Mouse (Mus musculus) thymus, postnatal 4 days (tissue): ENCODE measurements around the gene Lrrfip2.

ENCODE experiments used
- DNase-seq: peaks from one replicate; pipeline ENCODE4 v3.0.0; 2021

Lrrfip2 gene

DNA sequence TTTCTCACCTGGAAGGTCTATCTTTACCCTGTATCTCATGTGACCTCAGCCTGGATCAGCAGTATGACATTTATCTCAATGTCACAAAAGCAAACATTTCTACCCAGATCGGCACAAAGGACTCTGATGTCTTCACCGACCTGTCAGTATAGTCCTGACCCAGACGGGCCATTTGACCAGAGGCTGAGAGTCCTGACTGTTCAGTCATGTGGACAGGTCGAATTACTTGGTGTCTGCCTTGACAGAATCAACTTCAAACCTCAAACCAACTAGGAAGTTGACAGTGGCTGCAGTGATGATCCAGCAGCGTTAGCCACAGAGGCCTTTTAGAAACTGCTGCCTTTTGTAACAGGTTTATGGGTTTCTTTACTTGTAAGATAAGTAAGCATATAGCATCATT, 56.7 kb downstream of the Lrrfip2 start:
- DNase-seq: no peak

DNA sequence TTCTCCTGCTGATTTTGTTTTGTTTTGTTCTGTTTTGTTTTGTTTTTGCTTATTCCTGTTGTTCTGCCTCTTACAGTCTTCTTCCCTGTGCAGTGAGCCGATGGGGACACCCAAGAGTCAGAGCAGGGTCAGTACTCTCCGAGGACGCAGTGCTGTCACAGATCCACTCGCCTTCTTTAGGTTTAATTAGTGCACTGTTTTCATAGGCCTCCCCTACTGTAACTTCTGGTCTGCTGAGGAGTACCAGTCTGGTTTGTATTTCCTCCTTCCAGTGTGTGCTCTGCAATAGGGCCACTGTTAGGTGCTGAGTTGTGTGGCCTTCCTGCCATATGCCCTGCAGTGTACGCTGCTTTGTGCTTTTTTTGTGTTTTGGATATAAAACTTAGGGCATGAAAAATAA, 61.6 kb downstream of the Lrrfip2 start:
- DNase-seq: no peak

DNA sequence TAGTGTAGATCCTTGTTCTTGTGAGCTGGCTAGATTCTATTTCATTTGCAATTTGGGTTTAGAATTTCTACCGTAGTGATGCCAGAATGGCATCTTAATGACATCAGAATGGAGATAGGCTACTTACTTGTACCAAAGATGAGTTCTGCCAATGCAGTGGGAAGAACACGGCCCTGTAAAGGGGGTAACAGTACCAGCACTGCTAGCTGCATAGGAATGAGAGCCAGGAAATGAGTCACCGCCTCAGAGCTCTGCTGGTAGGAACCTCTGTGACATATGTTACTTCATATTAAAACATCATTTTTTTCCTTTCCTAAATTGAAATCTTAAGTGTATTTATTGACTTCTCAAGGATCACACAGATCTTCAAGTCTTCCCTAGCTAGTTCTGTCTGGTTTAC, 64.8 kb downstream of the Lrrfip2 start:
- no peak for DNase-seq

DNA sequence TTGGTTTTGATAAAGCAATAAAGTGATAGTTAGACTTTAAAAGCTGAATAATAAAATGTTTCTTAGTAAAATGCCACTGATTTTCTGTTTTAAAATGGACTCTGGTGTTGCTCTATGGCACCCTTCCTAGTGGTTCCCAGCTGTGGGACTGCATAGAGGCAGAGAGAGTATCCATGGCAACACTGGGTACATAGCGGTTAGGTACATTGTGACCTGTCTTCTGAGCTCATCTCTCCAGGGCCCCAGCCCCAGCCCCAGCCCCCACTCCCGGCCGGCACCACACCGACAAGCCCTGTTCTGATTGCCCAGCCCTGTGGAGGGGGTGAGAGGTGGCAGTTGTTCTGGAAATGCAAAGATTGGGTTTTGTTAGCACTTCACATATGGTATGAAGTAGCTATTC, 67.5 kb downstream of the Lrrfip2 start:
- no peak for DNase-seq

DNA sequence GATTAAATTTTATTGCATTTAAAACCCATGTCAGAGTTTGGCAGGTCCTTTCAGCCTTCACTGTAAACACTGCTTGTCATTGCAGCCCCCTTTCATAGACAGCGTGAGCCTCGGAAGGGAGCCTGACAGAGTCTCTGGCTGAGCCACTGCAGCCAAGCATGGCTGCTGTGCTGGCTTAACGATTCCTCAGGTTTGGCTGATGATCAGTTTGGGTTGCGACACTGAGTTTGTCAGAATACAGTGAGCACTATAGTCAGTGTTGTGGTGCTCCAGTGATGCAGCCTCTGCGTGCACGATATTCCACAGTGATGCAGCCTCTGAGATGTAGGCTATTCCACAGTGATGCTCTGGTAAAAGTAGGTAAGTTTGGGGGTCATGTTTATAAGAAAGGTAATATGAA, 69.5 kb downstream of the Lrrfip2 start:
- DNase-seq: no peak

DNA sequence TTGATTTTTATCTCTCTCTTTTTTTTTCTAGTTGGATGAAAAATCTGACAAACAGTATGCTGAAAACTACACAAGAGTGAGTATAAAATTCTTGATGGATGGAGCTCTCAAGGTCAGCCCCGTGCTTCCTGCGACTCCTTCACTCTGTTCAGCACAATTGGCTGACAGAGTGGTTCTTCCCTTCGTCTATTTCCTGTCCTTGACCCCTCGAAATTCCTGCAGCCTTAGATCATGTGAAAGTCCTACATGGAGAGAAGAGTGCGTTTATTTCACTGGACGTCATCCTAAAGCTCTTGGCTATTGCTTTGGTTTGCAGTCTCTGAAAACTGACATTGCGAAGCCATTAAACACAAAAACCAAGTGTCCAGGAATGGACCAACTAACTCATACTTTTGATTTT, 71.3 kb downstream of the Lrrfip2 start:
- DNase-seq: no peak

DNA sequence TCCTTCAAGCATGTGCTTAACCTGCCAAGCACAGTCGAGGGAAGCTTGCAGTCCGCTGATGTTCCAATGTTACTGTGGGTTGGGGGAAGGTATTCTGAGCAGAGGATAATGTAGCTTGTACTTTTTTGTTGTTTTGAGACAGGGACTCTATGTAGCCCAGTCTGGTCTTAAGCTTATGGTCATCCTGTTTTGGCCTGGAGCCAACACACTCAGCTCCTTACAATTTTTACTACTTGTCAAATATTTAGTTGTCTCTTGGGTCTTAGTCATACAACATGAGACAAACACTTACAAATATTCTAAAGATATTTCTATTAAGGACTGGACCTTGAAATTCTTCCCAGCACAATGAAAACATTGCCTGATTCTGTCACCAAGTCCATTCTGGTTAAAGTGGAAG, 75.8 kb downstream of the Lrrfip2 start:
- DNase-seq: no peak

DNA sequence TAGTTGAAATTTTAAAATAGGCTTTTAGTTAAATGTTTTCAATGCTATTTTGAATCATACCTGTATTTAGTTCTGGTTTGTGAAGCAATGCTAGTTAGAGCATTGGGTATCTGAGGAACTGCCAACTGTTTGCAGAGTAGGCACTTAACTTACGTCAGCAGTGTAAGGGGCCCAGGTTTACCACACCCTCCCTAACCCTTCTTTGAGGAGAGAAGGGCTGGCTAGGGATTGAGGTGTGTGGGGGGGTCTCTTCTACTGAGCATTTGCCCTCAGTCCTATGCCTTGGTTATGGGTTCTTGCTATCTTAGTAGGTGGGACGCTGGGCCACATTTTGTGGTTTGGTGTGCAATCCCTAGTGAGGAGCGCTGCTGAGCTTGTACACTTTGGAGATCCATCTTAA, 79.7 kb downstream of the Lrrfip2 start:
- no peak for DNase-seq

DNA sequence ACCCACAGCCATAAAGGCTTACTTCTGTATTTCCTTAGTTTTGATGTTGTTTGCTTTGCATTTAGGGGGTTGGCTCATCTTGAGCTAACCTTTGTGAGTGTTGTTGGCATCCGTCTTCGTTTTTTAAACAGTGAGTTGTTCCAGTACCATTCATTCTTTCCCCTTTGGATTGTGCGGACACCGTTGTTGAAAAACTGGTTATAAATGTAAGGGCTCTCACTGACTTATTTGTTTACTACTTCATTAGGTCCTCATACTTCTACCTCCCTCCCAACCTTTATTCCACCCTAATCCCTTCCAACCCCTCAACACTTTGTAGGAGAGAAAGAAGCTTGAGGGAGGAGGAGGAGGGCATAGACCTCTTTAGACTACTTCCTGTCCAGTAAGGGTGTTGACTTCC, 80.3 kb downstream of the Lrrfip2 start:
- DNase-seq: no peak

DNA sequence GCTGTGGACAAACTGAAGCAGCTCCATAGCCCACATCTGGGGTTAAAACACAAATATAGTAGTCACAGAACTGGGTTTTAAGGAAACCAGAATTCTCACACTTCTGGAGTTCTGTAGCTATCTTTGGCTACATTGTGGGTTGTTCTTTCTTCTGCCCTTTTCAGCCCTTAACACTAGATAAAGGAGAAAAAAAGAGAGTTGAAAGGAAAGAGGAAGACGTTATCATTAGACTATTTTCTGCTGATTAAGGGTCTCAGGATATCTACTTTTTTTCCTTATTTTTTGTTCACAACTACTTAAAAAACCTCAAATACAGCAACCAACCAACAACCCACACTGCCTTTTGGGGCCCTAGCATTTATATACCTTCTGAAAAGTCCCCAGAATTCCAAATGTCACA, 80.9 kb downstream of the Lrrfip2 start:
- no peak for DNase-seq

DNA sequence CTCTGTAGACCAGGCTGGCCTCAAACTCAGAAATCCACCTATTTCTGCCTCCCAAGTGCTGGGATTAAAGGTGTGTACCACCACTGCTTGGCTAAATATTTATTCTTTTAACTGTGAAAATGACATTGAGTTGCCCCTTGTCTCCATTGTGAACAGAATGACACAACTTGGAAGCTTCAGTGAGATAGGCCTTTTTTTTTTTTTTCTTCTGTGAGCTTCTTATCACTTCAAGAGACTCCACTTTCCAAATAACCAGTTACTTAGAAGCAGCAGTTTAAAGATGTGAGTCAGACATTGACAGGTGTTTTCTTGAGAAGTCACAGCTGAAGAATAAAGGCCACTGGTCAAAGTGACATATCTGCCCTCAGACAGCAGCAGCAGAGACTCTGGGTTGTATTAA, 82.8 kb downstream of the Lrrfip2 start:
- DNase-seq: no peak

DNA sequence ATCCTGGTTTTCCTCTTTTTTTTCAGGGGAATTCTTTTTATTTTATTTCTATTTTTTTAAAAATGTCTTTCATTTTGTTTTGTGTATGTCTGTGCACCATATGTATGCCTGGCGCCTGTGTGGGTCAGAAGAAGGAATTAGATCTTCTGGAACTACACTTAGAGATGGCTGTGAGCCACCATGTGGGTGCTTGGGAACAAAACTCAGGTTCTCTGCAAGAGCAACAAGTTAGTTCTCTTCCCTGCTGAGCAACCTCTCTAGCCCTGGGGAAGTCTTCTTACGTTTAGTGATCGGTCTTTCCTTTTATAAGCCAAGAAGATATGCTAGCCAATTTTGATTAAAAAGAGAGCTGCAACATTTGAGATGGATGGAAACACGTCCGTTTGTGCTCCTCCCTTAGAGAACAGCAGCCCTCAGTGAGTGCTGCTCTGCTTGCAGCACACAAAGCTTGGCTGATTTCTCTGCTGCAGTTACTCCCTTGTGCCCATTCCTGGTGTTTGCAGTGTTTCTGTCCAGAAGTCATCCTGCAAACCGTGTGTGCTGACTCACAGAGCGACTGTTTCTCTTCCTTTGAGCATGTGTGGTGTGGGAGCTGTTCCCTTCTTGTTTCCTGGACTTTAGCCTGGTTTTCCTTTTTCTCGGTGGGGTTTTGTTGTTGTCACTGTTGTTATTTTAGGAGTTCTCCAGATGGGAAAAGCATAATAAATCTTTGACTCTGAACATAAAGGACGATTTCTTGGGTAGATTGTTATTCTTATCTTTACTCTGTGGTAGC, 87.4 kb downstream of the Lrrfip2 start:
- DNase-seq: no peak

DNA sequence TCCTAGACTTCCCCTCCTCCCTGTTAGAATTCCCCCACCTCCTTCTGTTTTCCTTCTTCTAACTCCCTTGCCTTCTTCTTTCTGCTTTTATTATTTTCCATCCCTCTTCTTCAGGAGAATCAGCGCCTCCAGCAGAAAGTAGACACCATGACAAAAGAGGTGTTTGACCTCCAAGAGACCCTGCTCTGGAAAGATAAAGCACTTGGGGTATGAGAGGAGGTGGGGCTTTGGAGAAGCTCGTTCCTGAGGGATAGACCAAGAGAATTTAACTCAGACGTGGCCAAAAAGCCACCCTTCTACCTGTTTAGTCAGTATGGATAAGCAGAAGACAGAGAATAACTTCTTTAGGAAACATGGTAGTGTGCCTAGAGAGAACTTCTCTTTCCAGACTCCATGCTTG, 90.3 kb downstream of the Lrrfip2 start:
- DNase-seq: no peak

DNA sequence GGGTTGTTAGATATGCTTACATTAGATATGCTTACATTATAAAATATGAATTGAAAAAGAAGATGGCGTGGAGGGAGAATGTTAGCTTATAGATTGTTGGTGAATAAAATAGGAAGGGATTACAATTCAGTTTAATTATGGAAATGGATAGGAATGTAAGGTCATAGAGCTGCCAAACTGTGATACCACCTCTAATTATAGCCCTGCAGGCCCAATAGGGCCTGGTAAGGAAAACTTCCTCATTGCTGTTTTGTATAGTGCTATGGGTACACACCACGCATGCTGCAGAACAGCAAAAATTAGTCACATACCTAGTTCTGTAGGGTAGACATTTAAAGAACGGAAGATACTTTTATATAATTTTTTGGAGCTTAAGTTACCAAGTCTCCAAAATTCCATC, 90.8 kb downstream of the Lrrfip2 start:
- no peak for DNase-seq

DNA sequence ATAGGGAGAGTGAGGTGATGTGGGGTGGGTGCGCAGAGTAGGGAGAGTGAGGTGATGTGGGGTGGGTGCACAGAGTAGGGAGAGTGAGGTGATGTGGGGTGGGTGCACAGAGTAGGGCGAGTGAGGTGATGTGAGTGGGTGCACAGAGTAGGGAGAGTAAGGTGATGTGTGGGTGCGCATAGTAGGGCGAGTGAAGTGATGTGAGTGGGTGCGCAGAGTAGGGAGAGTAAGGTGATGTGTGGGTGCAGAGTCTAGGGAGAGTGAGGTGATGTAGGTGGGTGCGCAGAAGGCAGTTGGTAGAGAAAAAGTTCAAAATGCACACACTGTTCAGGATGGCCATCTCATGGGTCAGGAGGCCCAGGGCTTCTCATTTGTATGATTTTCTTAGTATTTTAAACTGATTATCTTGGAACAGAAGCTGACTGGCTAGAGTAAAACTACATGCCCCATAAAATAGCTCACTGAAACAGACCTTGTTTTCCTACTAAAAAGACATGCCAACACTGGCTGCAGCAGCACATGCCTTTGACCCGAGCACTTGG, 91.8 kb downstream of the Lrrfip2 start:
- DNase-seq: no peak

DNA sequence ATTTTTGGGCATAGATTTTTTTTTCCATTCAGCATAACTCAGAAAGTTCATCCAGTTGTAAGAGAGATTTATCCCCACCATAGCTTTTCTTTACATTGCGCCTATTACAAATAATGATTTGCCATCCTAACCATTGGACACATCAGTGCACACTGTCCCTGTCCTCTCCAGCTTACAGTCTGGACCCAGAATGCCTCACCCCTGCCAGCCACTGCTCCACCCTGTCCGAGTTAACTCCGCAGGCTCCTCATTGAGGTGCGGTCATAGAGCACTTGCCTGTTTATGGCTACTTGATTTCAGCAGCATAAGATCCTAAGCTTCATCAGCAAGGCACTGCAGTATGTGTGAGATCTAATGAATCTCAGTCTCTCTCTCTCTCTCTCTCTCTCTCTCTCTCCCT, 93.0 kb downstream of the Lrrfip2 start:
- DNase-seq: no peak

DNA sequence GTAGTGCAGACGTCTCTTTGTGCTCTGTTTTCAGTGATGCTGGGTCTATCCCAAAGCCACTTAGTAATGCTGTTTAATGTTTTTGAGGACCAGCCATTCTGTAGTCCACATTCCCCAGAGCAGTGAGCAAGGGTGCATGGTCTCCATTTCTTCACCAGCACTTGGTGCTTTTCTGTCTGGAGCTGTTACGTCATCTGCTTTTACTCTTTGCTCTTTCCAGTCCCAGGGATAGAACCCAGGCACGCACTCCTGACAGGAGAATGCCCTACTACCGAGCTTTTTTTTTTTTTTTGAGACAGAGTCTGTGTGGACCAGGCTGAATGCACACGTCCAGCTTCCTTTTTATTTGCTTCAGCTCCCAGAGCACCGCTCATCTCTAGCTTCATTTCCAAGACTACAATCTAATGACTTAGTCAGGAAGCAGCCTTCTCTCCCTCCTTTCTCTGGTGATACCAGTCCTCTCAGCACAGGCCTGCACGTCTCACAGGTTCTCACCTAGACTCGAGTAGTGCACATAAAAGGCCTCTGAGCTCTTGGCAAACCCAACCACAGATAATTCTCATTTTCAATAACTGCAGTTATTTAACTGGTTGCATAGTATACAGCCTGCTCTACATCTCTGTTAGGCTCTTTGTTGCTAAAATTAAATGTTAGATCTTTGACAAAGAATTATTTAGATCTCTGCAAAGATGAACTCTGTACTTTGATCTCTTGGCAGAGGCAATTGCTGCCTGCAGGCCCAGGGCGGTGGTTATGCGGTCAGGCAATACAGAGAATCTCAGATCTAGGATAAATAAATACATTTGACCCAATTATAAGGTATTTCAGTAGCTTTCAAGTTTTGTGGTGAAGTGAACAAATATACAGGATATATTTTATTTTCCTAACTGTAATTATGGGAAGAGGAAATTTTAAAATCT, 94.0 kb downstream of the Lrrfip2 start:
- DNase-seq: no peak

DNA sequence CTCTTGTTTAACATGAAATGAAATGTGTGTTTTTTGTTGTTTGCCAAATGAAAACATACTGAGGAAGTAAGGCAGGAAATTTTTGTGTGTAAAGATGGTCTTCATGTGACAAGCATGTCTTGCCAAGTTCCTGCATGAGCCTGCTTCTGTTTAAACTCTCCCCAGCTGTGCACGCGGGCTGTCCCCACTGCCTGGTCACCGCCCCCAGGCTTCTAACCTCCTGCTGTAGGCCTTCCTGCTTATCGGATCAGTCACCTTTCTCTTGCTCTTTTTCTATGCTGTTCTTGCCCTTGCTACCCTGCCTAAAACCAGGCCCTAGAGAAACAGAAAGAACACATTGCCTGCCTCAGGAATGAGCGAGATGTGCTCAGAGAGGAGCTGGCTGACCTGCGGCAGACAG, 96.1 kb downstream of the Lrrfip2 start:
- peak; percentile 13 for DNase-seq

DNA sequence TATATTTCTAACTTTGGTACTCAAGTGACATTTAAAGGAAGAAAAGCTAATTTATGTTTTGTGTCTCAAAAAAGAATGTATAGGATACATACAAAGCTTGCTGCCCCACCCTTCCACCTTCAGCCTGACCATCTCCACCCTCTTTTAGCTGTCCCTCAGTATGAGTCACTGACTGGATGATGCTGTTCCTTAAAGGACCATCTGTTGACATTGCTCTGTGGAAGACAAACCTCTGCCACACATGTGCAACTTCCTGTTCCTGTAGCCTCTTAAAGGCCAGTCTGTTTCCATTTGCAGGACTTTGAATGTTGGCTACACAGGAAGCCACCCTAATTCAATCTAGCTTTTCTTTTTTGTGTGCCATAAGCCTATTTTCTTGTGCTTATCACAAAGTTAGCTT, 99.0 kb downstream of the Lrrfip2 start:
- DNase-seq: no peak

DNA sequence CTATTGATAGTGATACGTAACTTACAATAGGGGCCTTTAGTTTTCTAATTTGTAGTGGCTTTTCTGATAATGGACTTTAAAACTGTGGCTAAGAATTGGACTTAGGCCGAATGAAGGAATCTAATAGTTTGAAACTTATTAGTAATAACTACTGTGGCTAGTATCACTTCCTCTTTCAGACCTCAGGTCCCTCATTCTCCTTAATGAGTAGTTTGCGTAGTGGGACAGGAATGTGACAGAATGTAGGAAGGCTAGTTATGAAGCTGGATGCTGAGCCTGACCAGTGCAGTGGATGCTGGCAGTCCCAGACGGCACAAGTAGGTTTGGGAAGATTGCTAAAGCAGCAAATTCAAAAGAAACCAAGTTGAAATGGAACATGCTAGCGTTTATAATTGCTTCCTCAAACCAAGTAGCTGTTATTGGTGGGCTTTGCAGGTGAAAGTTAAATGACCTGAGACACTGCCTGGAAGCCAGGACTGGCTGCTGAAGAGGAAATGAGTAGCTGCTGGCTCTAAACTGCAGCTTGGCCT, 103.2 kb downstream of the Lrrfip2 start:
- no peak for DNase-seq

DNA sequence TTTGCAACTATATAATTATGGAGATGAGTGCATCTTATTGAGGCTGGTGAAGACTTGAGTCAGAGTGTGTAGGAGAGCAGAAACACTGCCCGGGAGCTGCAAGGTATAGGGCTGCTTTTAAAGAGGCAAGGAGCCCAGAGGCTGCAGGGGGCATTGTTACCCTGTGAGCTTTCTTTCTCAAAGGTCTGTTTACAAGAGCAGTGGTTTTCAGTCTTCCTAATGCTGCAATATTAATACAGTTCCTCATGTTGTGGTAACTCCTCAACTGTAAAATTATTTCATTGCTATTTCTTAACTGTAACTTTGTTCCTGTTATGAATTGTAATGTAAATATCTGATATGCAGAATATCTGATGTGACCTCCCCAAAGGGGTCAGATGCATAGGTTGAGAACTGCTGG, 104.2 kb downstream of the Lrrfip2 start:
- DNase-seq: no peak

DNA sequence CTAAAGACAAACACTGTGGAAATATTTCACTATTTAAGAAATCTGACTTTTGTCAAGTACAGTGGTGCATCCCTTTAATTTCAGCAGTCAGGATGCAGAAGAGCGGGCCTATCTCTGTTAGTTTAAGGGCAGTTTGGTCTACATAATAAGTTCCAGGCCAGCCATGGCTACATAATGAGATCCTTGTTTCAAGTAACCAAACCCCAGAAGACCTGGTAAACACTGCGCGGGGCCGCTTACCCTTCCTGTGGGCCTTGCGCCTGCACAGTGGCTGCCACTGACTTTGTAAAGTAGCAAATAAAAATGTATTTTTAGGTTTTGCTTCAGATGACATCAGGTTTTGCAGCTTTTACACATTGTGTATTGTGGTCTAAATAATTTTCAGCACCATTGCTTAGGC, 106.0 kb downstream of the Lrrfip2 start:
- DNase-seq: no peak

DNA sequence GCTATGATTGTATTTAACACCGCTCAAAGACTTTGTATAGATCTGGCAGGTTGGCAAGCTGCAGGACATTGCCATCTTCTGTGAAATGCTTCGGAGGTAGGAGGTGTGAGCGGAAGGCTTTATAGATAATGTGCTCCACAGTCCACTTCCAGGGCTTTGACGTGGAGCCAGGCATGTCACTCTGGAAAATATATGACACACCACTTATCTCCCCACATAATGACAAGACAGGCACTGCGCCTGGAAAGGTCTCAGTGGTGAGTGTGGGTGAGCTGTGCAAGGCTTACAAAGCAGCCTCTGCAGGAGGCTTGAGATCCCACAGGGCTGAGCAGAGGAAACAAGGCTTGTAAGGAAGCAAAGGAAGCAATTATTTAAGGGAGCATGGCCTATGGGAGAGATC, 111.1 kb downstream of the Lrrfip2 start:
- DNase-seq: no peak

DNA sequence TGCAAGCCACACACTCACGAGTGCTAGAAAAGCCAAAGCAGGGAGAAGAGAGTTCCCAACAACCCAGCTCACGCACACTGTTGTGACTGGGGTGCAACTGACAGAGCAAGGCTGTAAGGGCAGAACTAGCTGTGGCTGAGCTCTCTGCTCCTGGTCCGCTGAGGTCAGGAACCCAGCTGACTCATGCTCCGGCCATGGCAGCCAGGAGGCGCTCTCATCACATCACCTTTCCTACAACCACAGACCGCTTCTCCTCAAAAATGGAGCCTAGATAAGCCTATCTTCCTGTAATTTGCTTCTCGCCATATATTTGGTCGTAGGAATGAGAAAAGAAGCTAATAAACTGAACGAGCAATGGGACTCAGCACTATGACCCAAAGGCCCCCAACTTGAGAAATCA, 117.3 kb downstream of the Lrrfip2 start:
- DNase-seq: peak; percentile 21
